Mouse (Mus musculus): Measurements from ENCODE around the gene Atxn2.

Gene Atxn2

GRCm38 (mm10) chr5:121765020-121765419, 53.9 kb downstream of the Atxn2 start:
- no peak for DNase-seq (ENCODE audit: low spot score in 2 of 2)

- no peak for DNase-seq (ENCODE audit: low spot score in 2 of 2)
These were observed 55.1 kb downstream of the Atxn2 start for GRCm38 (mm10) chr5:121766038-121766773.

DNA sequence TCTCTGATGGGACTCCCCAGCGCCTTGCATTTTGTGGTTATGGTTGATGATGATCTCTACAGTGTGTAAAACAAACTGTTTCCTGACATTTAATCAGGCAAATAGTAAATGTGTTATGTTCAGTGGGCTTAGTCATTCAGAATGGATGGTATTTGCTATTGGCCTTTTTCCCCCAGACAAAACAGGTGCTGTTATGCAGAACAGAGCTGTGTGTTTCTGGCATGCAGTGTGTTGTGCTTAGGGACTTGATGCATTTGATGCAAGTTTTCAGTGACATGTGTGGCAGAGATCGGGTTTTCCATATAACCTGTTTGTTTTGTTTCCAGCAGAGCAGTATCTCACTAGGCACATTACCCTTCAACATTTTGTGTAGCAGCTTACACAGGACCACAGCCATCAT, 56.4 kb downstream of the Atxn2 start:
- DNase-seq (ENCODE audit: low spot score in 2 of 2) = no peak

DNA sequence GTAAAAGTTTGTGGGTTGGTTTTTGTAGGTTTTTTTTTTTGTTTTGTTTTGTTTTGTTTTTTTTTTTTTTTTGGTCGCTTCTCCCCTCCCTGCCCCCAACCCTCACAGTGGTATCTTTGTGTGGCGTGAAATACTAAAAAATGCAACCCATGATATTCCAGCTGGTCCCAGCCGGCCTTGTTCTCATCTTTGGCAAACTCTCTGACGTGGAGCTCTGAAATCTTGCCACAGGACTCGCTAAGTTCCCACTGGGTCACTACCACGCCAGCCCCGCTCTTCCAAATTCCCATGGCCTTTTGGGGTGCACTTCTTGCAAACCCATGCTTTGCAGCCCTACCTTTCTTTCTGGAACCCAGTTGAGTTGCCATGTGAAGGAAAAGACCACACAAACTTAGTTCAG, 58.7 kb downstream of the Atxn2 start:
- no peak for DNase-seq (ENCODE audit: low spot score in 2 of 2)

- no peak for DNase-seq (ENCODE audit: low spot score in 2 of 2)
These were observed 60.5 kb downstream of the Atxn2 start for GRCm38 (mm10) chr5:121771611-121772010.

DNA sequence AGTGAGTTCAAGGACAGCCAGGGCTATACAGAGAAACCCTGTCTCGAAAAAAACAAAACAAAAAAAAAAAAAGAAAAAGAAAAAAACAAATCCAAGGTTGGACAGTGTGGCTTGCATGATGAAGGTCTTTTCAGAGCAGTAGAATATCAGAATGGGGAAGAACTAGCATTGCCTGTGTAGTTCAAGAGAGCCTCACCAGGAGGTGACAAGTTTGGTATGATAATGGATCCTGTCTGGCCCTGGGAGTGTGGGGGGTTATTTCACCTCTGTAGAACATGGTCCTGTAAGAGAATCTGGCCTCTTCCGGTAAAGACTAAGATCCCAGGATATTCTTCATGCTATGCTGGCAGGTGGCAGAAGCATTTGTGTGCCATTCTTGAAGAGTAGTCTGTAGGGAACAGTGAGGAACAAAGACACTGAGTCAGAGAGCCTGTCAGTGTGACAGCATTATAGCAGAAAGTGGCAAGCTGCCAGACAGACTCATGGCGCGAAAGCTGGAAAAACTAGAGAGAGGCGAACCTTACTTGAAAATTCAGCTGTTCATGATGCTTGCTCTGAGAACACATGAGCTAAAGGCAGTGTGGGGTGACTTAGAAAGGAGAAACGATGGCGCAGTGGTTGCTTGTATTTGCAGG, 67.5 kb downstream of the Atxn2 start:
- no peak for DNase-seq (ENCODE audit: low spot score in 2 of 2)

DNA sequence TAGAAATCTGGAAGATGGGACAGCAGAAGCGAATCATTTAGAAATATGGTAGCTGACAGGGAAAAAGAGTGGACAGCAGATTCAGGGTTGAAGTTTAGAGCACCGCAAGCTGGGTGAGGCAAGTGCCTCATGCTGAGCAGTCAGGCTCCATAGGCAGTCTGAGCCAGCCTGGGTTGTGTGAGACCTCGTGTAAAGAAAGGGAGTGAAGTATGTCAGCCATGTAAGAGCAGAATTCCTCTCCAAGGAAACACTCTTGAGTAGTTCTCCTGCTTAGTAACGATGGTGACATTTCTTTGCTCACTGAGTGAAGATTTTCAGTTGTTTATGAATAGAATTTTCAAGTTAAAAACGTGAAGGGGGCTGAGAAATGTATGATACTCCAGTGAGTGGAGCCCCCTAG, 69.0 kb downstream of the Atxn2 start:
- no peak for DNase-seq (ENCODE audit: low spot score in 2 of 2)

DNA sequence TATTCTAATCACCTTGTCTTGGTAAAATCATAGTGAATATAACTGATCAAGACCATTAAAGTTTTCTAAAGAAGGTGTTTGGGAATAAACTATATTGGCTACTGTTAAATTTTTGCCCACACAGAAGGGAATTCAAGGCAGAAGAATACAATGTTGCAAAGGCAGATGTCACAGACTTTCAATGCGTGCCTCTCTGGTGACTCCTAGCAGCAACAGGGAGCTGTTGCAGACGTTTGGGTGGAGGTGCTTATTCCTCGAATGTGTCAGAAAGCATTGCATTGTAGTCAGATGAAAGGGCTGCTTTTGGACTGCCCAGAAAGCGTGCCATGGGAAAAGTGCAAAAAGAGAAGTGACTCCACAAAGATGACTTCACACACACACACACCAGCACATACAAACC, 71.3 kb downstream of the Atxn2 start:
- no peak for DNase-seq (ENCODE audit: low spot score in 2 of 2)

GRCm38 (mm10) chr5:121783862-121784500, 72.8 kb downstream of the Atxn2 start:
- DNase-seq (ENCODE audit: low spot score in 2 of 2) = no peak

GRCm38 (mm10) chr5:121791026-121791425, 79.9 kb downstream of the Atxn2 start:
- DNase-seq (ENCODE audit: low spot score in 2 of 2) = no peak

DNA sequence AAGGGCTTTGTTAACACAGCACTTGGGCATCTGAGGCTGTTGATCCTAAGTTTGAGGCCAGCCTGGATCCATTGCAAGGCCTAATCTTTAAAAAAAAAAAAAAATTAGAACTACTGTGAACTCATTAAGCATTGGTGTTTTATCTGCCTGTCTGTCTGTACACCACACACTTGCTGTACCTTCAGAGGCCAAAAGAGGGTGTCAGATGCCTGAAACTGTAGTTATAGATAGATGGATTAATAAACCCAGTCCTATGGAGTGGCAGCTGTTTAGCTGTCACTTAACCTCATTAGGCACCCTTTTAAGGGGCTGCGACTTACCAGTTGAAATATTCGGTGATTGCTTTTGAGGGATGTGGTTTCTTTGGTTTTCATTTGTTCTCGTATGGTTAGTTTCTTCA, 84.7 kb downstream of the Atxn2 start:
- DNase-seq (ENCODE audit: low spot score in 2 of 2) = peak in 1 of 2 experiments; percentile 33

- DNase-seq (ENCODE audit: low spot score in 2 of 2) = no peak
These were observed 87.3 kb downstream of the Atxn2 start for GRCm38 (mm10) chr5:121798447-121798846.

DNA sequence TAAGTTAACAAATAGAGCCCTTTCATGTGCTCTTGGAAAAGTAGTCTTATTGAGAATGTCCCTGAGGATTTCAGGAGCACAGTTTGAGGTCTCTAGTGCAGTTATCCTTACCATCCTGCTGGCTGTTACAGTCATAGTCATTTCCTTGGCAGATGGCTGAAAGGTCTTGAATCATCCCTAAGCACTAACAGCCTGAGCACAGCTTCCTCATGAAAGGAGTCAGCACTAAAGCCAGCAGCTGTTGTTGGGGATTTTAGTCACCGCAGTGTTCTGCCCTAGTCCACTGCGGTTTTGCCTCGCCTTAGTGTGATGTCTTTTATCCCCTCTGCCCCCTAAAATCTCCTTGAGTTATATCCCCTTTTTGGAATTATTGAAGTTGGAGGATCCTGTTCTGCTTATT, 96.0 kb downstream of the Atxn2 start:
- no peak for DNase-seq (ENCODE audit: low spot score in 2 of 2)

- DNase-seq (ENCODE audit: low spot score in 2 of 2) = no peak
These were observed 97.1 kb downstream of the Atxn2 start for GRCm38 (mm10) chr5:121808202-121808601.

GRCm38 (mm10) chr5:121809667-121810224, 98.6 kb downstream of the Atxn2 start:
- DNase-seq (ENCODE audit: low spot score in 2 of 2) = no peak

DNA sequence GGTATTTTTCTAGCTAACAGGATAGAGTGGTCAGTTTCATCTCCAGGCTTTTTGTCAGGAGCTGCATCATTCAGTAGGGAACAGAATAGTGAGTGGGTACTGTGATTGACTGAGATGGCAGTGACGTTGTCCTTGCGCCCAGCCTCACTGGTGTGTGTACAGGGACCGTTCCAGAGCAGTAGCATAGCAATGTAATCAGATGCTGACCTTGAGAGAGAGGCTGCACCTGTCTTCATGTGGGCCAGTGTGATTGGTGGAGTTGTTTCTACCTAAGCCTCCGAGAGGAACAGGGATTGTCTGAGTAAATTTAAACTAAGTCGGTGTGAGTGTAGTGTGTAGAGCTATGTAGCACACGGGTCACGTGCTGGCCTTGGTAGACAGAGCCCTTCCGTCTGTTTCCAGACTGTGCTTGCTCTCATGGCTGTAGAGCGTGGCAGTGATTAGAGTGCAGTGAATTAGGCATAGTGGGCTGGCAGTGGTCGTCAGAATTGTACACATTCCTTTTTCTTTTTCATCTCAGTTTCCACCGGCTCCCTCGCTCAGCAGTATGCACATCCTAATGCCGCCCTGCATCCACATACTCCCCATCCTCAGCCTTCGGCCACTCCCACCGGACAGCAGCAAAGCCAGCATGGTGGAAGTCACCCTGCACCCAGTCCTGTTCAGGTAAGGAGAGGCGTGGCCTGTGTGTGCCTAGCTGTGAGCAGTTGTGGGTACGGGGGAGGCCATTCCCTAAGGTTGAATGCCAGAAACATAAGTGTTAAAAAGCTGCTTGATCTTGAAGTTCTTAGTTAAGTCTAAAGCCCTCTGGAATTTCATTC, 99.4 kb downstream of the Atxn2 start:
- no peak for DNase-seq (ENCODE audit: low spot score in 2 of 2)

- DNase-seq (ENCODE audit: low spot score in 2 of 2) = no peak
These were observed 100.4 kb downstream of the Atxn2 start for GRCm38 (mm10) chr5:121811485-121811931.

- DNase-seq (ENCODE audit: low spot score in 2 of 2) = no peak
These were observed 101.5 kb downstream of the Atxn2 start for GRCm38 (mm10) chr5:121812526-121813243.

- no peak for DNase-seq (ENCODE audit: low spot score in 2 of 2)
These were observed 102.6 kb downstream of the Atxn2 start for GRCm38 (mm10) chr5:121813744-121814143.

GRCm38 (mm10) chr5:121815067-121815466, 103.9 kb downstream of the Atxn2 start:
- peak in 1 of 2 experiments; percentile 51 for DNase-seq (ENCODE audit: low spot score in 2 of 2)

GRCm38 (mm10) chr5:121815867-121816380, 104.8 kb downstream of the Atxn2 start:
- DNase-seq (ENCODE audit: low spot score in 2 of 2) = no peak

All from spleen, postnatal 14 days (tissue).